20 mouse cellular contexts compared by ENCODE assay signal in genomic region chr14:75432850-75433249, GRCm38 (mm10). TPM values are rescaled to one million over a fixed set of nuclear protein-coding genes. Genes with fewer than 3 reads are reported as not detected.
DNase-seq lines count a peak whose midpoint lies in the region; ATAC-seq and TF ChIP-seq lines count a peak whose summit lies in the region.
"Had no signal": no experiment of that assay in that cellular context is flagged by ENCODE, and none has a peak within 500 bp of the region (broad histone marks: within the 10 kb centered on the region; RNA-seq: fewer than 3 reads in every experiment).

No protein-coding gene starts in this region.

- no peak overlapping the region for H3K4me3 ChIP-seq in forebrain, embryonic 13.5 days
- no peak overlapping the region for H3K4me3 ChIP-seq in forebrain, embryonic 11.5 days (ENCODE audit: low read depth, low read length)
- H3K4me3 ChIP-seq in midbrain, embryonic 14.5 days (replicated peaks; ENCODE audit: low read depth, low read length) = no peak overlapping the region
- H3K4me3 ChIP-seq: gastrocnemius, adult 2 months; heart, embryonic 15.5 days; liver, embryonic 15.5 days had no signal

- WGBS in forebrain, embryonic 13.5 days = 52% methylated on average over 10 of the region's 10 CpGs
- WGBS in forebrain, embryonic 11.5 days = 70% methylated on average over 10 of the region's 10 CpGs
- WGBS in midbrain, embryonic 14.5 days = 45% methylated on average over 10 of the region's 10 CpGs

- no peak for DNase-seq in forebrain, embryonic 11.5 days (ENCODE audit: low spot score)
- DNase-seq in left cerebral cortex, postnatal 4 days = peak; percentile 46
- no peak for DNase-seq in left cerebral cortex, postnatal 10 days (ENCODE audit: extremely low spot score in 1 of 2, low spot score in 2 of 2)
- DNase-seq in brain, embryonic 14.5 days (ENCODE audit: low read depth) = peak; percentile 82
- peak; percentile 68 for DNase-seq in midbrain, embryonic 14.5 days
- DNase-seq in urinary bladder, postnatal 36 days (ENCODE audit: low spot score in 2 of 2) = no peak
- DNase-seq in adrenal gland, postnatal 25 days = no peak
- DNase-seq: adrenal gland, postnatal 10 days; cerebellum, adult 8-10 months; gastrocnemius, adult 2 months; heart, adult 18-20 months; lung, postnatal 10 days; right cerebral cortex, postnatal 25 days had no signal

- H3K4me2 ChIP-seq in forebrain, embryonic 13.5 days = no peak overlapping the region
- H3K4me2 ChIP-seq in forebrain, embryonic 11.5 days (ENCODE audit: low read depth, low read length, severe bottlenecking) = no peak overlapping the region
- H3K4me2 ChIP-seq in midbrain, embryonic 14.5 days (ENCODE audit: low read length) = no peak overlapping the region
- H3K4me2 ChIP-seq: heart, embryonic 15.5 days; liver, embryonic 15.5 days had no signal

- H3K27me3 ChIP-seq in forebrain, embryonic 13.5 days = no peaks in the 10 kb centered on the region
- no peaks in the 10 kb centered on the region for H3K27me3 ChIP-seq in forebrain, embryonic 11.5 days (ENCODE audit: control insufficient read depth, insufficient read depth, low read length)
- no peaks in the 10 kb centered on the region for H3K27me3 ChIP-seq in midbrain, embryonic 14.5 days (ENCODE audit: control insufficient read depth, insufficient read depth, low read length)
- H3K27me3 ChIP-seq: heart, embryonic 15.5 days; liver, embryonic 15.5 days had no signal

- no peaks in the 10 kb centered on the region for H3K9me3 ChIP-seq in forebrain, embryonic 13.5 days (replicated peaks)
- H3K9me3 ChIP-seq in forebrain, embryonic 11.5 days (ENCODE audit: control insufficient read depth, low read length) = no peaks in the 10 kb centered on the region
- H3K9me3 ChIP-seq in midbrain, embryonic 14.5 days (ENCODE audit: control insufficient read depth, low read length) = no peaks in the 10 kb centered on the region
- H3K9me3 ChIP-seq: heart, embryonic 15.5 days; liver, embryonic 15.5 days had no signal

- H3K27ac ChIP-seq in forebrain, embryonic 13.5 days = peak overlapping the region; percentile 35; the same call in 1 of the 2 replicates
- no peak overlapping the region for H3K27ac ChIP-seq in forebrain, embryonic 11.5 days (ENCODE audit: low read depth, low read length)
- H3K27ac ChIP-seq in midbrain, embryonic 14.5 days (replicated peaks; ENCODE audit: low read depth, low read length) = 0 out of 2 replicates have a peak overlapping the region, but pooled peaks have one; percentile 26
- H3K27ac ChIP-seq: gastrocnemius, adult 2 months; heart, embryonic 15.5 days; liver, embryonic 15.5 days; stomach, postnatal 0 days had no signal

- TF ChIP-seq POLR2A in brain, embryonic 14.5 days (IDR thresholded peaks at IDR 0.05; ENCODE audit: borderline replicate concordance, extremely low read depth, insufficient read depth, insufficient read length, poor library complexity, severe bottlenecking) = no peak

- TF ChIP-seq CTCF in brain, embryonic 14.5 days (IDR thresholded peaks at IDR 0.05; ENCODE audit: borderline replicate concordance, extremely low read depth, insufficient read depth, insufficient read length) = no peak

- intact Hi-C loops in left cerebral cortex, postnatal 4 days (cut with DNase I) = no loop called here
- intact Hi-C loops in left cerebral cortex, postnatal 10 days (cut with DNase I) = no loop called here

- peaks cover 30% of the 10 kb centered on the region for H3K4me1 ChIP-seq in forebrain, embryonic 13.5 days
- H3K4me1 ChIP-seq in forebrain, embryonic 11.5 days (replicated peaks; ENCODE audit: control insufficient read depth, insufficient read depth, low read length) = no peaks in the 10 kb centered on the region
- H3K4me1 ChIP-seq in midbrain, embryonic 14.5 days (ENCODE audit: control insufficient read depth, insufficient read depth, low read length) = 0 out of 2 replicates have a peak, but pooled peaks cover 6% of the 10 kb centered on the region
- H3K4me1 ChIP-seq: heart, embryonic 15.5 days; liver, embryonic 15.5 days had no signal

- H3K36me3 ChIP-seq in forebrain, embryonic 13.5 days (ENCODE audit: poor library complexity, severe bottlenecking) = no peaks in the 10 kb centered on the region
- H3K36me3 ChIP-seq in forebrain, embryonic 11.5 days (ENCODE audit: control insufficient read depth, insufficient read depth, low read length) = no peaks in the 10 kb centered on the region
- no peaks in the 10 kb centered on the region for H3K36me3 ChIP-seq in midbrain, embryonic 14.5 days (ENCODE audit: control insufficient read depth, insufficient read depth, low read length)
- H3K36me3 ChIP-seq: heart, embryonic 15.5 days; liver, embryonic 15.5 days had no signal

- H3K9ac ChIP-seq in forebrain, embryonic 13.5 days = no peak overlapping the region
- H3K9ac ChIP-seq in forebrain, embryonic 11.5 days (ENCODE audit: low read length) = no peak overlapping the region
- no peak overlapping the region for H3K9ac ChIP-seq in midbrain, embryonic 14.5 days (replicated peaks; ENCODE audit: low read length)
- H3K9ac ChIP-seq: heart, embryonic 15.5 days; liver, embryonic 15.5 days had no signal

- ATAC-seq in forebrain, embryonic 13.5 days = peak; percentile 85
- no peak for ATAC-seq in forebrain, embryonic 11.5 days (replicated peaks; ENCODE audit: low FRiP score)
- no peak for ATAC-seq in midbrain, embryonic 14.5 days (ENCODE audit: low FRiP score, low TSS enrichment)
- ATAC-seq: intestine, embryonic 16.5 days had no signal

RNA-seq across cellular contexts. Expression of gene Siah3, which starts 22.9 kb away (rescaled TPM):
- polyA plus RNA-seq in forebrain, embryonic 13.5 days (2015; fragmentation: Nextera tagmentation; extraction: Ambion mirVana) = 5.9 and 6.7 TPM in 2 replicates
- polyA plus RNA-seq in forebrain, embryonic 11.5 days (2014; fragmentation: Nextera tagmentation; extraction: Ambion mirVana) = 5.5 TPM in 2 replicates
- total RNA-seq in left cerebral cortex, postnatal 4 days (2021) = 10 to 100 TPM in 1 of 2 experiments, 1 to 10 TPM in 1; 9.5 to 10.1 TPM
- 10 to 100 TPM; 10.4 to 12.4 TPM for total RNA-seq in left cerebral cortex, postnatal 10 days (2021)
- polyA plus RNA-seq in brain, embryonic 14.5 days (2012; rRNA removed) = 7.0 and 8.6 TPM in 2 replicates
- 2.6 and 5.6 TPM in 2 replicates for polyA plus RNA-seq in midbrain, embryonic 14.5 days (2014; fragmentation: Nextera tagmentation; extraction: Ambion mirVana)
- total RNA-seq in adrenal gland, postnatal 25 days (2021) = 0.33 and 0.46 TPM in 2 replicates
- total RNA-seq: gastrocnemius, adult 2 months; heart, adult 18-20 months; hematopoietic stem cell, adult 5-6 weeks; megakaryocyte, adult 5-6 weeks had no signal
- polyA plus RNA-seq: stomach, postnatal 0 days had no signal

Comparison
In these comparisons a context has a peak if more than half of its experiments do, and no peak if none do; other contexts are left out.
1. DNase-seq: peak in left cerebral cortex, postnatal 4 days (single experiment), brain, embryonic 14.5 days (single experiment) and midbrain, embryonic 14.5 days (single experiment); none in forebrain, embryonic 11.5 days (single experiment), left cerebral cortex, postnatal 10 days (0 of 2), urinary bladder, postnatal 36 days (0 of 2) and adrenal gland, postnatal 25 days (single experiment).